Mouse (Mus musculus) retina, embryonic 14.5 days (tissue): ENCODE measurements around the gene Fam219b.

ENCODE experiments used
- DNase-seq: peaks from one replicate; pipeline ENCODE4 v3.0.0-alpha.2; 2015; ENCODE audit warnings: low spot score

The Fam219b gene

DNA sequence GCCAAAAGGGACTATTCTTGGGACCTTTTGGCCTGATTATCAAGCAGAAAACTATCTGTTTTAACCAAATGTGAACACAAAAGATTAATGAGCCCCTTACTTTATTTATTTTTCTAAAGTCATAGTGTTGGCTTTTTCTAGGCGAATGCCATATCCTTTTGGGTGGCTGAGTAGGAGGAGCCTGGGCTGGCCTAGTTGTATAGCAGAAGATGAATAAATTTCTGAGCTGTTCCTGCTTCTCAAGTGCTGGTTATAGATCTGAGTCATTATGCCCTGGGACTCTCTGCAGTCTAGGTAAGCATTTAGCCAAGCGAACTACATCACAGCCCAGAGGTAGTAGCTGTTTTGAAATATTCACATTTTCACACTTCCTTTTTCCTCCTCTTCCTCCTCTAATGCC lies 11.8 kb upstream of the Fam219b start:
- no peak for DNase-seq

DNA sequence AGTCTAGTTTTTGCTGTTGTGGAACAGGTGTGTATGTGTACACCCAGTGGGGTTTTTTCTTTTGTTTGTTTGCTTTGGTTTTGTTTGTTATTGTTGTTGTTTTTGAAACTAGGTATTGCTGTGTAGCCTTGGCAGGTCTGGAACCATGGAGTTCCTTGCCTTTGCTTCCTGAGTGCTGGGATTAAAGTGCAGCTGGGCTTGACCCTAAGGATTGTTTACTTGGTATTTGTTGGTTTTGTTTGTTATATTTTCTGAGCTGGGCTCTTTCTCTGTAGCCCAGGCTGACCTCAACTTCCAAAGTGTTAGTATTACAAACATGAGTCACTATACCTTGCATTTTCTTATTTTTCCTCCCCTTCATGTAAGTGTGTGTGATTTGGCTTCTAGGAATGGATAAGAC lies 10.9 kb upstream of the Fam219b start:
- DNase-seq, result no peak

GRCm38 (mm10) chr9:57531946-57532345 lies 5.4 kb upstream of the Fam219b start:
- DNase-seq, result no peak

- DNase-seq, result no peak
These were observed 966 bp upstream of the Fam219b start for GRCm38 (mm10) chr9:57536362-57536761.

- no peak for DNase-seq
These were observed 427 bp downstream of the Fam219b start for GRCm38 (mm10) chr9:57537728-57538181.

GRCm38 (mm10) chr9:57539550-57539949 lies 2.2 kb downstream of the Fam219b start:
- DNase-seq, result no peak

DNA sequence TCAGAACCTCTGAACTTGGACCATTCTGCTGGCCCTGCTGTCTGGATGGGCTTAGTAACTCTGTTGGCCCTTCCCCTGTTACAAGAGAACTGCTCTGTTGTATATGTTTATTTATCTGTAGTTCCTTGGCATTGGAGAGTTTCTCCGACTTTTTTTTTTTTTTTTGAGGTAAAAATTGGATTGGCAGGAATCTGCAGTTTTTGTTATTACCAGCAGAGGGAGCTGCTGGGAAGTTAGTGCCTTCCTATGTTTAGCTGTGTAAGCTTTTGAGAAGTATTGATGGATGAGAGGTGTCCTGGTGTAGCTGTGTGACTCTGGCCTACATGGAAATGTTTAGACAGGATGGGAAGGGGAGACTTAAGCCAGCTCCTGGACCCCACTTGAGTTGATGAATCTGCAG lies 4.0 kb downstream of the Fam219b start:
- peak; percentile 87 for DNase-seq

- DNase-seq, result no peak
These were observed 6.6 kb downstream of the Fam219b start for GRCm38 (mm10) chr9:57543951-57544350.

- no peak for DNase-seq
These were observed 10.0 kb downstream of the Fam219b start for GRCm38 (mm10) chr9:57547287-57547686.

GRCm38 (mm10) chr9:57547869-57548268 lies 10.5 kb downstream of the Fam219b start:
- DNase-seq, result no peak

- no peak for DNase-seq
These were observed 11.9 kb downstream of the Fam219b start for GRCm38 (mm10) chr9:57549186-57549585.

DNA sequence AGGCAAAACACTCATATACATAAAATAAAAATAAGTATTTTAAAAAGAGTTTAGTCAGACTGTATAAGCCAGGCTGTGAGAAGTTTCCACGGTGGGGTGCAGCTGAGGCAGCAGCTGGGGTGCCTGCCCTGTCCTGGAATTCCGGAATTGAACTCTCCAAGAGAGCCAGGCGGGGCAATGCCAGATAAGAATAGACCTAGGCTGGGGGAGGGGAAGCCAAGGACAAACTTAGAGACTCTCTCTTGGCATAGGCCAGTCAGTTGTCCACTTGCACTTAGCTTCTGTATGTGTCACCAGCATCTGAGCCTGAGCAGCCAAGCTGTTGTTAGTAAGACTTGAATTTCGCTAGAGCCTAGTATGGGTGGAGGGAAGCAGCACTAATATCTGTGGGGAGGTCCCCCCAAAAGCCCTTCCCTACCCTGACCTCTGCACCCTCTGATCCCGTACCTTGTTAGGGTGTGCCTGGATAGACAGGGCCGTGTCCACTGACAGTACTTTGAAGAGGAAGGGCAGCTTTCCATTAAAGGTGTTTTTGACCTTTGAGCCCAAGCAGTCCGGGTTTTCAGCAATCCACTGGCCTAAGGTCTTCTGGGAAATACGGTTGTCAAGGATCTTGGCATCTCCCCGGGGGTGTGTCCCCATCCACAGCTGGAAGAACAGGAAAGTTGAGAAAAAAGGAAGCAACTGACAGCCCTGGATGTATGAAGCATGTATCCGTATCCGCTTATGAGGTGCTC lies 13.0 kb downstream of the Fam219b start:
- DNase-seq, result no peak

- peak; percentile 80 for DNase-seq
These were observed 15.0 kb downstream of the Fam219b start, which contains the start of gene Mpi for GRCm38 (mm10) chr9:57552139-57552887. Gene Mpi, minus strand, starts transcription at chr9:57552763.

DNA sequence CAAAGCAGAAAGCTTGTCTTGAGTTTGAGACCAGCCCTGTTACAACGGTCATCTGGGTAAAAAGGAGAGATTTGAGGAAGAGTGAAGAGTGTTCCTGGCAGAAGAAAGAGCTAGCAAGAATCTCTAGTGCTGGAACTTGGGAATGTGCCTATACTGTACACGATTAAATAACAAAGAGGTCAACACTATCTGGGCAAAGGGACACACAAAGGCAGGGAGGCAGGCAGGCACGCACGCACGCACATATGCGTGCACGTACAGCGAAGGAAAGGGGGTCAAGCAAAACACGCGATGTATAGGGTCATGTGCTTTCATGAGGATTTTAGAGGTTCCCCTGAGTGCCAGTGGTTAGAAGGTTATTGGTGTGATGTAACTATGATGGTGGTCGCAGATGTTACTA lies 15.8 kb downstream of the Fam219b start:
- no peak for DNase-seq

- DNase-seq, result no peak
These were observed 17.4 kb downstream of the Fam219b start for GRCm38 (mm10) chr9:57554753-57555152.

DNA sequence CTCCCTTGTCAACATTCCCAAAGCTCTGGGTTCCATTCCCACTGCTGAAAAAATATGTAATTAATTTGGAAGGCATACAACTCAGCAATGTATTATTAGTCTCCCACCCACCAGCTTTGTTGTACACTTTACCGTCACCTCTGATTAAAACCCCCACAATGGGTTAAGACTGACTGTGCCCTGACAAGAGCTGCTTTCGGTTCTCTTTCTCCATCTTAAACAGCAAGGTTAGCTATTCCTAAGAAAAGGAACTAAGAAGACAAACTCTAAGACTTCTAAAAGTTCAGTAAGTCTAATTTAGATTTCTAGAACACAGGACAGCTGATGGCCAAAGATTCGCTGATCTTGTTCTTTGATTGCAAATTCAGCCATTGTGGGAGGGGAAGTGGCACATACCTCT lies 19.9 kb downstream of the Fam219b start:
- DNase-seq, result no peak

GRCm38 (mm10) chr9:57558625-57559024 lies 21.3 kb downstream of the Fam219b start:
- no peak for DNase-seq

DNA sequence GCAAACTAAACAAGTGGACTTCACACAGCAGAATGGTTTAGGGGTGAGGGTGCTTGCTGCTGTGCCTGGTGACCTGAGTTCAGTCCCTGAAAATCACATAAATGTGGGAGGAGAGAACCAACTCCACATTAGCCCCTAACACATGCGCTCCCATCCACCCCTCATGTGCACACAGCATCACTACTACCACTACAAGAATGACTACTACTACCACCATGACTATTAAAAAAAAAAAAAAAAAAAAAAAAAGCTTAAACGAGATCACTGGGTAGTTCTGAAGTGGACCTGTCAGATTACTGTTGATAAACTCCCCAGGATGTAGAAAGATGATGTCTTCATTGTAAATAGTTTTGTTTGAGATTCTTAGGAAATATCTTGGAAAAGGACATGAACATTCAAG lies 22.2 kb downstream of the Fam219b start:
- no peak for DNase-seq

- peak; percentile 25 for DNase-seq
These were observed 22.9 kb downstream of the Fam219b start for GRCm38 (mm10) chr9:57560263-57560662.

DNA sequence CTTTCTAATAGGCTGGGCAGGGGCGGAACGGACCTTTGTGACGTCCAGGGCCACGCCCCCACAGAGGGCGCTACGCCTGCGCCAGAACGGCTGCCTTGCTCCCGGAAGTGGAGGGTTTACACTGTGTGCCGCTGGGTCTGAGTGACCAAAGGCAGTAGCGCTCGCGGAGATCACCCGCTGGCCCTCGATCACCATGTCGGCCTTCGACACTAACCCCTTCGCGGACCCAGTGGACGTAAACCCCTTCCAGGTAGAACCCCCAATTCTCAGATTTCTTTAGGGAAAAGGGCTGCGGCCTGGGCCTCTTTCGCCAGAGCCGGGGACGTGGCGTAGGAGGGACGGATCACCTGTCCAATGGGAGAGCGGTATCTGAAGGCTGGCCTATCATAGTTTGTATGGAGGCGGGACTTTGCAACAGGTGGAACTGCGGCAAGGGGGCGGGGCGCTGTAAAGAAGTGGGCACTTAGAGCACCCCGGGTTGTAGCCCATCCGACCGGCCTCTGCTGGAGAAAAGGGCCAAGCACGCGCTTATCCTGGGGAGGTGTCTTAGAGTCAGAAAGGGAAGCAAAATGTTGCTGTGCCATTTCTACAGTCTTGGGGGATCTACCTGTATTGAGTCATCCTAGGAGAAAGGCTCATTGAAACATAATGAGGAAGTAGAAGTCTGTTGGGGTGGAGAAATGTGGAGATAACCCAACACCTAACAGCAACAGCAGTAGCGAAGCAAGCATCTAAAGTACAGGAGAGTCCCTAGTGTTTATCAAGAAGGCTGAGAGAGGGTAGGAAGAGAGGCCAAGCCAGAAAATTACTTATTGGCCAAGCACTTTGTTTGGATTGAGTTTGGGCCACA lies 23.8 kb downstream of the Fam219b start, which contains the start of gene Scamp2:
TSS of gene Scamp2 (plus strand) at position 83 of the 850 bp plus-strand sequence.
- peak; percentile 96 for DNase-seq

- no peak for DNase-seq
These were observed 24.4 kb downstream of the Fam219b start for GRCm38 (mm10) chr9:57561711-57562099.

- DNase-seq, result no peak
These were observed 25.6 kb downstream of the Fam219b start for GRCm38 (mm10) chr9:57562896-57563372.
